Mouse (Mus musculus) small intestine, adult 2 months (tissue): ENCODE data around the gene Atp6v1fnb. TPM values are rescaled to one million over a fixed set of nuclear protein-coding genes. Genes with fewer than 3 reads are reported as not detected.

Experiments
- H3K27ac ChIP-seq: fragments of 200-500 bp; 2 replicates; pipeline ENCODE4 v1.5.1; 2012; ENCODE audit warnings: low read depth, low read length, control low read depth, inconsistent platforms; ENCODE audit not compliant: insufficient read depth
- H3K27me3 ChIP-seq: fragments of 200-500 bp; 2 replicates; pipeline ENCODE4 v1.6.1; 2012; ENCODE audit warnings: mild to moderate bottlenecking, moderate library complexity, low read length, inconsistent platforms; ENCODE audit not compliant: control insufficient read depth, insufficient read depth
- H3K36me3 ChIP-seq: fragments of 200-500 bp; 2 replicates; pipeline ENCODE4 v1.6.1; 2012; ENCODE audit warnings: mild to moderate bottlenecking, low read length, control low read depth, inconsistent platforms; ENCODE audit not compliant: control insufficient read depth, insufficient read depth
- H3K4me1 ChIP-seq: fragments of 200-500 bp; 2 replicates; pipeline ENCODE4 v1.6.1; 2012; ENCODE audit warnings: low read length, inconsistent platforms, mixed read lengths; ENCODE audit not compliant: control insufficient read depth, insufficient read depth, insufficient read length
- H3K4me3 ChIP-seq: fragments of 200-500 bp; 2 replicates; pipeline ENCODE4 v1.5.1; 2012; ENCODE audit warnings: low read depth, mild to moderate bottlenecking, control low read depth, inconsistent platforms, low read length, moderate library complexity
- CTCF ChIP-seq: fragments of 200-500 bp; IDR thresholded peaks from 2 replicates; pipeline ENCODE4 v1.5.1; 2012; ENCODE audit warnings: low read depth, mild to moderate bottlenecking, control low read depth, inconsistent platforms, low read length, moderate library complexity, mixed read lengths; ENCODE audit not compliant: insufficient replicate concordance, insufficient read length; ENCODE audit errors: extremely low read depth
- POLR2A ChIP-seq: fragments of 200-500 bp; IDR thresholded peaks from 2 replicates; pipeline ENCODE4 v1.6.1; 2012; ENCODE audit warnings: low read depth, mild to moderate bottlenecking, control low read depth, inconsistent platforms, low read length, moderate library complexity
- WGBS: fragments of 180-500 bp; shearing (Covaris S2); methylation state at CpG from one replicate; pipeline ENCODE4 v1.1.7; 2018; 5-methylcytosine and 5-hydroxymethylcytosine counted together
- polyA plus RNA-seq: library from polyadenylated mRNA; depleted of rRNA; stranded (reverse); fragments of >200 nt; gene quantifications from 2 replicates; pipeline ENCODE4 v1.2.3, GENCODE M21; 2012; rRNA removed

The Atp6v1fnb gene
- polyA plus RNA-seq, 1 experiment: 0.20 TPM

DNA sequence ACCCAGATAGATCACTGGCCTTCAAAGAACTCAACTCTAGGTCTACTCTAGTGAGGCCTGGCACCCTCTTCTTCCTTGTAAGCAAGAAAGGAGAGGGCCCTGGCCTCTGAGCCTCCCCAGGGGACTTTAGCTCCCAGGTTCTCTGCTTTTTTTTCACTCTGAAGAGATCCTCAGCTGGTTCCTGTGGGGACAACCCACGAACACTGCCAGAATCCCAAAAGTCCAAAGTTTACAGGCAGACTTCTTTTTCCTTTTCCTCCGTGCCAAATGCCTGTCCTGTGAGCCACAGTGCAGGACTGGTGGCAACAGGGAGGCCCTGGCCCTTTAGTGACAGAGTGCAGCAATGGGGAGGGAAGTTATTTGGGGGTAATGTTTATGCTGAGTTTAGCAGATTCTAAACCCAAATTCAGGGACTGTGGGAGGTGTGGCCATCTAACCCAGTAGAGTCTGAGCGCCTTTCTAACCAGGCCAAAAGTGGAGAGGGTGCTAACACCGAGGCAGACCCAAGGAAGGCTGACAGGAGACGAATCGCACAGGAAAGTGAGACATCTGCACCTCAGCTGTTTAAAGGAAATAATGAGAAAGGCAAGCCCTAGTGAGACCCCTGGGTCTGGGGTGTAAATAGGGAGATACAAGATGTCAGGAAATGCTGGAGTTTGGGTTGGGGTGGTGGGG, 51.5 kb downstream of the Atp6v1fnb start:
- Histone ChIP-seq H3K27ac (peak overlapping the region; percentile 74), H3K4me1 (peaks cover 8% of the 10 kb centered on the region; the same call in 1 of the 2 replicates), H3K27me3 (peaks cover 9% of the 10 kb centered on the region), H3K4me3 (no peak overlapping the region), H3K36me3 (no peaks in the 10 kb centered on the region)
- WGBS: 57% methylated on average over 6 of the region's 6 CpGs
- TF ChIP-seq CTCF (no peak), POLR2A (no peak)

Other genes starting within 250 kb of the Atp6v1fnb start
- 5.5 and 5.8 TPM in 2 replicates for gene Hilpda, start 198.9 kb upstream of the Atp6v1fnb start, polyA plus RNA-seq
- 0.20 and 1.3 TPM in 2 replicates for gene Fam71f2, start 191.8 kb upstream of the Atp6v1fnb start, polyA plus RNA-seq
- gene Fam71f1, start 152.3 kb upstream of the Atp6v1fnb start, polyA plus RNA-seq: not detected in 2 replicates
- 12.2 and 19.3 TPM in 2 replicates for gene Calu, start 123.4 kb upstream of the Atp6v1fnb start, polyA plus RNA-seq
- gene Opn1sw, start 83.0 kb upstream of the Atp6v1fnb start, polyA plus RNA-seq: 0.14 and 0.24 TPM in 2 replicates
- 0.74 and 1.8 TPM in 2 replicates for gene Ccdc136, start 75.1 kb upstream of the Atp6v1fnb start, polyA plus RNA-seq
- gene Flnc, start 38.2 kb upstream of the Atp6v1fnb start, polyA plus RNA-seq: 5.9 and 7.9 TPM in 2 replicates
- gene Atp6v1f, start 3.7 kb upstream of the Atp6v1fnb start, polyA plus RNA-seq: 108 and 205 TPM in 2 replicates
- gene Kcp, start 36.5 kb downstream of the Atp6v1fnb start, polyA plus RNA-seq: 3.0 and 3.4 TPM in 2 replicates
- 11.9 and 14.9 TPM in 2 replicates for gene Irf5, start 55.2 kb downstream of the Atp6v1fnb start, polyA plus RNA-seq
- 6.4 and 16.9 TPM in 2 replicates for gene Tnpo3, start 138.4 kb downstream of the Atp6v1fnb start, polyA plus RNA-seq
- 1.8 and 3.2 TPM in 2 replicates for gene Tspan33, start 222.8 kb downstream of the Atp6v1fnb start, polyA plus RNA-seq